Mouse (Mus musculus): ENCODE measurements around the gene Zfp558. TPM values are rescaled to one million over a fixed set of nuclear protein-coding genes. Genes with fewer than 3 reads are reported as not detected.
"Not testable (repeated sequence)": the region's sequence is repeated elsewhere in the genome, so short reads cannot be mapped to it uniquely, and the experiment has no call there.

Gene Zfp558
- polyA plus RNA-seq, 1 experiment from 2014 or later, result 4.2 TPM

- Histone ChIP-seq H3K27ac (replicated peaks in 1 of 2; ENCODE audit: control insufficient read depth in 1 of 2, insufficient read depth in 1 of 2, low read depth in 2 of 2, low read length in 2 of 2) (no peak within 1 kb of the TSS), H3K9ac (ENCODE audit: low read length) (no peak within 1 kb of the TSS), H3K4me2 (ENCODE audit: low read length) (no peak within 1 kb of the TSS), H3K4me3 (ENCODE audit: control insufficient read depth in 1 of 2, insufficient read depth in 1 of 2, low read depth in 1 of 2, low read length in 2 of 2) (no peak within 1 kb of the TSS), H3K36me3 (ENCODE audit: control insufficient read depth, insufficient read depth, low read length) (no peaks in the 10 kb centered on the region), H3K4me1 (ENCODE audit: control insufficient read depth in 2 of 2, insufficient read depth in 2 of 2, low read length in 2 of 2) (no peaks in the 10 kb centered on the region; a peak in 1 of 4 replicates), H3K27me3 (ENCODE audit: control insufficient read depth, insufficient read depth, low read length) (no peaks in the 10 kb centered on the region), H3K9me3 (ENCODE audit: control insufficient read depth, low read length) (no peaks in the 10 kb centered on the region)
- ATAC-seq (ENCODE audit: insufficient number of reproducible peaks, insufficient read depth, low FRiP score, low read depth), result no peak
These were observed 47.7 kb downstream of the Zfp558 start, which contains the start of gene Mbd3l2 for GRCm38 (mm10) chr9:18430354-18430753. Gene Mbd3l2 (plus strand): TSS chr9:18430654.

GRCm38 (mm10) chr9:18412371-18412770, 65.7 kb downstream of the Zfp558 start:
- not testable (repeated sequence) for H3K4me1 ChIP-seq (ENCODE audit: control insufficient read depth in 2 of 2, insufficient read depth in 2 of 2, low read length in 2 of 2); H3K36me3 ChIP-seq (ENCODE audit: control insufficient read depth, insufficient read depth, low read length); H3K27ac ChIP-seq (replicated peaks in 1 of 2; ENCODE audit: control insufficient read depth in 1 of 2, insufficient read depth in 1 of 2, low read depth in 2 of 2, low read length in 2 of 2); H3K4me3 ChIP-seq (ENCODE audit: control insufficient read depth in 1 of 2, insufficient read depth in 1 of 2, low read depth in 1 of 2, low read length in 2 of 2); H3K9me3 ChIP-seq (ENCODE audit: control insufficient read depth, low read length); H3K4me2 ChIP-seq (ENCODE audit: low read length); H3K27me3 ChIP-seq (ENCODE audit: control insufficient read depth, insufficient read depth, low read length); ATAC-seq (ENCODE audit: insufficient number of reproducible peaks, insufficient read depth, low FRiP score, low read depth); H3K9ac ChIP-seq (ENCODE audit: low read length)
- WGBS, result 74% methylated on average over 4 of the region's 4 CpGs

Small RNA genes within 50 kb of the gene (microRNA-seq; reads per million reads assigned to microRNA genes)
- gene Gm22854, result not detected

Other genes starting within 250 kb of the Zfp558 start
- gene Chordc1, start 186.1 kb downstream of the Zfp558 start, polyA plus RNA-seq (2014; fragmentation: Nextera tagmentation; extraction: Ambion mirVana), result 73.2 and 76.9 TPM in 2 replicates
- gene Naalad2, start 75.3 kb downstream of the Zfp558 start, polyA plus RNA-seq (2014; fragmentation: Nextera tagmentation; extraction: Ambion mirVana), result 4.5 and 5.3 TPM in 2 replicates
- not detected in 2 replicates for gene Ubtfl1, start 73.8 kb downstream of the Zfp558 start, polyA plus RNA-seq (2014; fragmentation: Nextera tagmentation; extraction: Ambion mirVana)
- not detected in 2 replicates for gene Mbd3l2, start 47.6 kb downstream of the Zfp558 start, polyA plus RNA-seq (2014; fragmentation: Nextera tagmentation; extraction: Ambion mirVana)
- gene Mbd3l1, start 91 bp upstream of the Zfp558 start, polyA plus RNA-seq (2014; fragmentation: Nextera tagmentation; extraction: Ambion mirVana), result not detected in 2 replicates
- 2.6 TPM in 2 replicates for gene Muc16, start 196.3 kb upstream of the Zfp558 start, polyA plus RNA-seq (2014; fragmentation: Nextera tagmentation; extraction: Ambion mirVana)

All from heart, embryonic 14.5 days (tissue).